Mouse (Mus musculus) frontal cortex, postnatal 36 days (tissue): Measurements from ENCODE around the gene Ccdc14.
A peak's percentile ranks its signal among the peaks of the same experiment; 100 is the strongest.
"Not testable (repeated sequence)": the region's sequence is repeated elsewhere in the genome, so short reads cannot be mapped to it uniquely, and the experiment has no call there.

ENCODE experiments used
- DNase-seq, 2 experiments: peaks; one replicate each; pipeline ENCODE4 v3.0.0; 2022; ENCODE audit warnings: low spot score in 2 of 2

The Ccdc14 gene

GRCm38 (mm10) chr16:34690334-34691144 lies at the start of gene Ccdc14:
Gene Ccdc14, plus strand, starts transcription at chr16:34690616.
- DNase-seq, result peak; percentile 69 to 76

- DNase-seq, result peak in 1 of 2 experiments; percentile 76
These were observed 46.7 kb upstream of the Ccdc14 start for GRCm38 (mm10) chr16:34643511-34644259.

GRCm38 (mm10) chr16:34649621-34650020 lies 40.8 kb upstream of the Ccdc14 start, which contains the start of gene Ropn1:
Gene Ropn1, plus strand, starts transcription at chr16:34649921.
- DNase-seq, result no peak

GRCm38 (mm10) chr16:34653023-34653422 lies 37.4 kb upstream of the Ccdc14 start:
- no peak for DNase-seq

GRCm38 (mm10) chr16:34657566-34657965 lies 32.9 kb upstream of the Ccdc14 start:
- DNase-seq, result peak in 1 of 2 experiments; percentile 43

- no peak for DNase-seq
These were observed 32.4 kb upstream of the Ccdc14 start for GRCm38 (mm10) chr16:34657983-34658382.

GRCm38 (mm10) chr16:34658388-34658787 lies 32.0 kb upstream of the Ccdc14 start:
- DNase-seq, result no peak

GRCm38 (mm10) chr16:34664553-34664952 lies 25.9 kb upstream of the Ccdc14 start:
- no peak for DNase-seq

- peak; percentile 62 to 76 for DNase-seq
These were observed 23.2 kb upstream of the Ccdc14 start for GRCm38 (mm10) chr16:34667031-34667726.

GRCm38 (mm10) chr16:34668341-34668740 lies 22.1 kb upstream of the Ccdc14 start:
- DNase-seq, result no peak

GRCm38 (mm10) chr16:34671966-34672365 lies 18.4 kb upstream of the Ccdc14 start:
- DNase-seq, result no peak

- no peak for DNase-seq
These were observed 17.6 kb upstream of the Ccdc14 start for GRCm38 (mm10) chr16:34672822-34673221.

GRCm38 (mm10) chr16:34674365-34674764 lies 16.1 kb upstream of the Ccdc14 start:
- DNase-seq, result no peak

GRCm38 (mm10) chr16:34681823-34682222 lies 8.6 kb upstream of the Ccdc14 start:
- no peak for DNase-seq

GRCm38 (mm10) chr16:34689879-34690278 lies 537 bp upstream of the Ccdc14 start:
- no peak for DNase-seq

GRCm38 (mm10) chr16:34691156-34691555 lies 740 bp downstream of the Ccdc14 start:
- no peak for DNase-seq

- DNase-seq, result no peak
These were observed 4.1 kb downstream of the Ccdc14 start for GRCm38 (mm10) chr16:34694477-34694876.

GRCm38 (mm10) chr16:34698721-34699120 lies 8.3 kb downstream of the Ccdc14 start:
- DNase-seq, result not testable (repeated sequence)

GRCm38 (mm10) chr16:34700165-34700827 lies 9.9 kb downstream of the Ccdc14 start:
- peak; percentile 74 to 85 for DNase-seq

- DNase-seq, result no peak
These were observed 10.4 kb downstream of the Ccdc14 start for GRCm38 (mm10) chr16:34700828-34701216.

GRCm38 (mm10) chr16:34706019-34706418 lies 15.6 kb downstream of the Ccdc14 start:
- no peak for DNase-seq
